Mouse (Mus musculus) left cerebral cortex, postnatal 10 days (tissue): Measurements from ENCODE around the gene Ptpn14. TPM values are rescaled to one million over a fixed set of nuclear protein-coding genes. Genes with fewer than 3 reads are reported as not detected.
A peak's percentile ranks its signal among the peaks of the same experiment; 100 is the strongest.

ENCODE experiments used
- DNase-seq, 2 experiments: peaks; one replicate each; pipeline ENCODE4 v3.0.0; 2021 to 2022; ENCODE audit warnings: low spot score in 2 of 2, mixed read lengths in 1 of 2; ENCODE audit errors: extremely low spot score in 1 of 2
- intact Hi-C: fragments of 180-260 bp; cut with DNase I; formaldehyde crosslinking; loops from one replicate; pipeline ENCODE4 v1.15.1; 2025
- total RNA-seq, 2 experiments: library from RNA; stranded (reverse); gene quantifications; 2 replicates each; pipeline ENCODE4 v1.2.3; 2021

Gene Ptpn14
- total RNA-seq, 2 experiments from 2014 or later = 9.2 to 9.5 TPM

DNA sequence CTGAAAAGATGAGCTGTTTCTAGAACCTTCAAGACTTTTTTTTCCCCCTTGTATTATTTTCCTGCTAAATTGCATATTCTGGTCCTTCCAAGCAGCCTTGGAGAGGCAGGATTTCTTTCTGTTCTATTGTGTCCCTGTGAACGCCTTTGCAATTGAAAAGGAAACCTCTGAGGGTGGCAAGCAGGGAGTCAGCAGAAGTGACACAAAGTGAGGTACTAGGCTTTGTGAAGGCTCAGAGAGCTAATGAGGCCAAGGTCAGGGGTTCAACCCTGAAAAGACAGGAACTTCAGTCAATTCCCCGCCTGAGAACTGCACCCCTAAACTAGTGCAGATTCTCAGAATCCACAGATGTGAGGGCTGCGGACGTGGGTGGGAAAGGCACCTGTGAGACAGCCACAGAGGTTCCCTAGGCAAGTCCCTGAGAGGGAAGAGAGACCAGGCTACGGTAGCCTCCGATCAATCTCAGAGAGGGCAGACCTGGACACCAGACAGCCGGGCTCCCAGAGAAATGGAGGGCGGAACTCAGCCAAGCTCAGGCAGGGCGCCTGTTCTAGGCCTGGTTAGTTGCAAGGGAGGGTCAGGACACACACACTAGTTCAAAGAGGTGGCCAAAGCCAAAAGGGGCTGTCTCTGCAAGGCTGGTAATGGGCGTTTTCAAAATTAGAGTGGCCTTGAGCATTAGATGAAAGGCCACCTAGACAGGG lies 188.5 kb downstream of the Ptpn14 start:
- intact Hi-C loops = no loop called here
- no peak for DNase-seq

DNA sequence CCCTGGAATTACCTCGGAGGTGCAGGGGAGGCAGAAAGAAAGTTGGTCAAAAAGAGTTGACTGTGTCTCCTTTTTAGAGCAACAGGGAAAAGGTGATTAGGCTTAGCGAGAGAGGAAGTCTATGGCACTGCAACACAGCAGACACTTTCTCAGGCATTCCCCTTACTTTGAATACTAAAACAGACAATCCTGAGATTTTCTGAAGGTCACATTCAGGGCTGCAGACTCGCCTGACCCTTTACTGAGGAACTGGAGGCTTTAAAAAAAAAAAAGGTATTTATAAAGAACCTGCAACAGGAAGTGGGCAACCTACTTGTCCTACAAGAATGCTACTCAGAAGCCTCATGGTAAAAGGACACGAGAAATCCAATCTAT lies 189.0 kb downstream of the Ptpn14 start:
- intact Hi-C loops = no loop called here
- no peak for DNase-seq

DNA sequence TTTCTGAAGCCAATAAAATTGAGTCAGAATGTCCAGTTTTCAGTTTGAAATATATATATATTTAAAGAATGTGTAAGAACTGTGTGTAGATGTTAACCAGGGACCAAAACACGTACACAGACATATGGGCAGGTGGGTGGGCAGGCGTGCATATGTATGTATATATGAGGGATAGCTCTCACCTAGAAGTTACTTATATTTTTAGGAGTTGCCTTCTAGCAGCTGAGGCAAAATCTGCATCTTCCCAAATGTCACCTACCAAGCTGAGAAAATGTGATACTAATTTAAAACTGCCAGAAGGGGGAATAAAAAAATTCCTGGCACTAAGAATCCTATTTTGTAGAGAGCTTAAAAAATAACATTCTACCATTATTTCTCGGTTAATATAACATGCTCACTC lies 191.7 kb downstream of the Ptpn14 start:
- intact Hi-C loops = loop anchor here (5.0 kb wide), 1 partner anchor 32 kb away; no protein-coding TSS in a partner anchor
- DNase-seq = no peak

DNA sequence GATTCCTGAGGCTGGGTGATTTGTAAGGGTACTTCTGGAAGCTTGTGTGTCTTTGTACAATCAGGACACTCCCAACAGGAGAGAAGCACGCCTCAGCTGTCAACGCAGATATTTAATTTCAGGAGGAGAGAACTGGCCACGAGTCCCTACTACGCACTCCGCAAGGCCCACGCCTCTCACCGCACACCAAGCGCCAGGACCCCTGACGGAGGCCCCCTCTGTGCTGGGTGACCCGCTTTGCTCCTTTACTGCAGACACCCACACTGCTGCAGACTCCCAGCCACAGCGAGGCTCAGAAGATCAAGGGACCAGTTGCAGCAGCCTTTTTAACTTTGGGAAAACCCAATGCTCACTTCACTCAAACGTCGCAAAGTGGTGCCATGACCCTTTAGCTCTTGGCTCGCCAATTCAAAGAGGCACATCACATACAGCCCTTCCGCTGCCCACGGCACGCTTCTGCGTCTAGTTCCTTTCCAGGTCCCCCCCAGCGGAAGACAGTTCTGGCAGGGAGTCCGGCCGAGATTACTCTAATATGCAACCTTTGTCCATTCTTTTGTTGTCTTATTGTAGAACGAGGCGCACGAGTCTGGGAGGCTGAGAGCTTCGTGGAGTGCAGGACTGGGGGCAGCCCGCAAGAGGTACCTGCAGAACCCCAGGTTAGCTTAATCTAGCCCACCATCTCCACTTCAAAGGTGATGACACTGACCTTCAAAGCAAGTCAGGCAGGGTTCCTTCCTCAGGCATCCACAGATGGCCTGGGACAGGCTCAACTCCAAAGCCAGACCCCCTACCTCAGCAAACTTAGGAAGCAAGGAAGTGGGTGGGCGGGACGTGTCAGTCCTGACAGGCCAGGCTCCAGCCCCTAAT lies 192.9 kb downstream of the Ptpn14 start:
- DNase-seq = peak in 1 of 2 experiments; percentile 69
- intact Hi-C loops = loop anchor here (5.0 kb wide), 1 partner anchor 34 kb away; no protein-coding TSS in a partner anchor

DNA sequence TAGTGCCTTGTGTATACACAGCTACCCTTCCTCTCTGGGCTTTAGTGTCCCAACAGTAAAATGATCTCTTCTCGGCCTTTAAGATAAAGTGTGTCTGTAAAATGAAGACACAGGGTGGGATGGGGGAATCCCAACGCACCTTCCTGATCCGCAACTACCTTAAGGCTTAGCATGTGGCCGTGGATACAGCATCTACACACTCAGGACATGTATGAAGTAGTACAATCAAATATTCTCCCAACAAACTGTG lies 193.4 kb downstream of the Ptpn14 start:
- intact Hi-C loops = loop anchor here (5.0 kb wide), 1 partner anchor 34 kb away; no protein-coding TSS in a partner anchor
- DNase-seq = no peak

DNA sequence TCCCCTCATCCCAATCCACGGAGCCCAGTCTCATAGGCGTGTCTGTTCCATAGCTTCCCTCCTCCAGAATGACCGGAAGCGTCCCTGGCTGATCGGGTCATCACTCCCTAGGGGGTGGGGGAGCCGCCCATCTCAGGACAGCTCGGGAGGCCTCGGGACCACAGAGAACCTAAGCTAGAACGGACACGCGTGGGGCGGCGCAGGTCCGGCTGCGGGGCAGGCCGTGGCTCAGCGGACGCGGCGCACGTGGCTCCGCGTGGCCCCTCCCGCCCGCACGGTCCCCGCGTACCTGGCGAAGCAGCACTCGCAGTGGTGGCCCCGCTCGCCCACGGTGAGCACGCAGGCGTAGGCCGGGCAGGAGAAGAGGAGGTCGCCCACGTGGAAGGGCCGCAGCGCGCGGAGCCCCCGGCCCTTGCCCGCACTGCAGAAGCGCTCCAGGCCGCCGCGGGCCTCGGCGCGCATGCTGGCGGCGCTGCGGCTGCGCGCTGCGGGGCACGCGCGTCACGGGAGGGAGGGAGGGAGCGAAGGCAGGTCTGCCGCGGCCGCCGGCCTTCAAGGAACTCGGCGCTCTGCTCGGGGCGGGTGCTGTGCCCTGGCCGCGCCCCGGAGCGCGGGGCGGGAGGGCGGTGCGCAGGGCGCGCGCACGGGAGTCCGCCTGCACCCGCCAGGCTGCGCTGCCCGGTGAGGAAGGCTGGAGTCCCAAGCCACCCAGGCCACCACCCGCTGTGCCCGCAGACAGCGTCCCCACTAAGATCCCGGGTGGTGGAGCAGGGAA lies 193.9 kb downstream of the Ptpn14 start, which contains the start of gene Smyd2:
TSS of gene Smyd2 (minus strand) at position 546 of the 775 bp plus-strand sequence.
- DNase-seq = peak in 1 of 2 experiments; percentile 79
- intact Hi-C loops = loop anchor here (5.0 kb wide), 1 partner anchor 35 kb away; no protein-coding TSS in a partner anchor

DNA sequence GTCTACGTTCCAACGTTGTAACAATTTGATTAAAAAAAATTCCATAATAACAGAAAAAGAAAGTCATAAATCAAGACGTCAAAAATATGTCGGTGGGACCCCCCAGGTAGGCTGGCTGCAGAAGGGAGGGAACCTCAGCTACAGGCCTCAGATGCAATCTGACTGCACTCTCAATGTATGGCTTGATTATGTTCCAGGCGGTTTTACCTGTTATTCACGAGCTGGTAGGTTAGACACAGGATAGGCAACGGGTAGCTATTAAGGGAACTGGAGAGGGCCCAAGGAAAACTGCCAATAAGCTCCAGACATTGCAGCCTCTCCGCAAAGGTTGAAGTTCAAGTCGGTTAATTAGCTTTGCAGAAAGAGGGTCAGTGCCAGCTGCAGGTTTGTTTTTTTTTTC lies 194.7 kb downstream of the Ptpn14 start:
- intact Hi-C loops = loop anchor here (5.0 kb wide), 1 partner anchor 35 kb away; no protein-coding TSS in a partner anchor
- DNase-seq = no peak

DNA sequence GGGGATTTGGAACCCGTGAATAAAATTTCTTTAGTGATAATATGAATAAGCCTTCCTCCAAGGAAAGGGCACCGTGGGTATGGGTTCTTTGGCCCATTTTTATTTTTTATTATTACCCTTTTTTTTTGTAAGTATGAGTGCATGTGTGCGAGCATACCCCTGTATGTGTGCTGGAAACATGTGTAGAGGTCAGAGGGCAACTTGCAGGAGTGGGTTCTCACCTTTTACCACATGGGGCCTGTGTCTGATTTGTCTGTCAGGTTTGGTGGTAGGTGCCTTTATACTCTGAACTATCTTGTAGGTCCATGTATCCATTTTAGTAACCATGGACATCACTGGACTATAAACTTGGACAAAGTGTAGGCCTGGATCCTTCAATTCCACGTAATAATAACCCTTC lies 195.1 kb downstream of the Ptpn14 start:
- DNase-seq = no peak
- intact Hi-C loops = loop anchor here (5.0 kb wide), 1 partner anchor 36 kb away; no protein-coding TSS in a partner anchor

DNA sequence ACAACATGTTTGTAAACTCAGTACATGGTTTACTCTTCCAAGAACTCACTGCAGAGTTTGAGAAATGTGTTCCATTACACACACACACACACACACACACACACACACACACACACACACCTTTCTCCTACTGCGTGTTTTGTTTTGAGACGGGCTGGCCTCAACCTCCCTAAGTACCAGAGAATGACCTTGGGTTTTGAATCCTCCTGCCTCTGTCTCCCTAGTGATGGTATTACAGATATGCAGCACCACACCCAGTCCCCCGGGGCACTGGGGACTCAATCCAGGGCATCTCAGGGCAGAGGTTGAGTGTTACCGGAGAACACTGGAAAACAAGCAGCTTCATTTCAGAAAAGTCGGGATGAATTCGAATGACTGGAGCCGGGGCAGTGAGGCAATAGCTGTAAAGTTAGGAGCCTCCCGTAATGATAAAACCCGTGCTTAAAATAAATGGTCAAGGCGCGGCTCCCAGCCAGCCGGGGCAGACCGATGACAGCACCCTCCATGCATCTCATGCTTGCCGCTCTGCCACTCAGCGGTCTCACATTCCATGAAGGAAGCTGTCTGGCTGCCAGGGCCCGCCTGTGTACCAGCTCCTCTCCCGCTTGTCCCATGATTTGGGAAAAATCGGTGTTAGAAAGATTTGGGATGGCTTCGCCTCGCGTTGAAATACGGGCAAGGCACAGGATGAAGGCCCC lies 196.0 kb downstream of the Ptpn14 start:
- intact Hi-C loops = loop anchor here (5.0 kb wide), 1 partner anchor 37 kb away; no protein-coding TSS in a partner anchor
- DNase-seq = no peak

DNA sequence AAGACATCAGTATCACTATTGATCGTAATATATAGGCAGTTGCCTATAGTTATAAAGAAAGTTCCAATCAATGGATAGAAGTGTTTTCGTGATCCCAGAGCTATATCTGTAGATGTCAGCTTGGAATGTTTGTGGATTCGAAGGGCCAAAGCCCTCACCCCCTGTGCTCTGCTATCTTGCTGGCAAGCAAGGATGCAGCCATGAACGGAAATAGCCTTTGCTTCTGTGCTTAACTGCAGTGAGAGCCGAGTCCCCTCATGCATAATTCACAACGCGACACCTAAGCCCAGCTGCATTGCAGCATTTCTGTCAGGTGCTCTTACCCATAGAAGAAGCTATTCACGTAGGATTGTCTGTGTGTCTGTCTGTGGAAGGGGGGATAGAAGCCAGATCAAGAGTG lies 198.2 kb downstream of the Ptpn14 start:
- intact Hi-C loops = loop anchor here (5.0 kb wide), 1 partner anchor 239 kb away; the partner anchor contains the start of gene Cenpf
- DNase-seq = no peak

Other genes starting within 250 kb of the Ptpn14 start
- gene Cenpf, start 40.2 kb upstream of the Ptpn14 start, total RNA-seq = 1 to 10 TPM; 2.3 to 2.8 TPM
- 100 to 1,000 TPM; 127 to 133 TPM for gene Smyd2, start 194.1 kb downstream of the Ptpn14 start, total RNA-seq